9 mouse cellular contexts compared by ENCODE assay signal in the genomic region with DNA sequence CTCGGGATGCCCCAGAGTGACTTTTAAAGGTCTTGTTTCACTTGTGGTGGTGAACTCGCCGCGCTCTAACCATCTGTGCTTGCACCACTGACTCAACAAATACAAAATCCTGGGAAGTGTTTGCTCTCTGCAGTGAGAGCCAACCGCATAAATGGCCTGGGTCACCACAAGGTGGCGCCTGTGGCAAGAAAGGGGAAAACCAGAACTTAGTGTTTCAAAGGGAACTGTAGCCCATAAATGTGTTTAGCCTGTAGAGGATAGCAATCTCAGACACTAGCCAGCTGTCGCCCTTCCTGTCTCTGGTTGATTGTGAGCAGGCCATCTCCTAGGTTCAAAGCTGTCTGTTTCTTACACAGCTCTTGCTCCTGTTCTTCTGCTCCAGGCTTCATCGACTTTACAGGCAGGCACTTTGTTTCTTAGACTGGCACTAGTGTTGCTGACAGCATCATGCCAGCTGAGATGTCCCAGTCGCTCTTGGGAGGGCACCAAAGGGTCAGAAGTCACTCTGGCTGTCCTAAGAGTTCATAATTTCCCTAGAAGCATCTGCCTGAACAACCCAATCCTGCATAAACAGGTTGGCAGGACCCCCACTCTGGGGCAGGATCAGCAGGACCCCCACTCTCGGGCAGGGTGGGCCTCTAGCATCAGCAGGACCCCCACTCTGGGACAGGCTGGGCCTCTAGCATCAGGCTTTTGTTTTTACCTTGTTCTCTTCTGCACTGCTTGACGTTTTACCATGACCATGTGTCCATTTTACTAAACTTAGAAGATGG. TPM values are rescaled to one million over a fixed set of nuclear protein-coding genes. Genes with fewer than 3 reads are reported as not detected.
DNase-seq lines count a peak whose midpoint lies in the region; ATAC-seq and TF ChIP-seq lines count a peak whose summit lies in the region.
"Had no signal": no experiment of that assay in that cellular context is flagged by ENCODE, and none has a peak within 500 bp of the region (broad histone marks: within the 10 kb centered on the region; RNA-seq: fewer than 3 reads in every experiment).

No protein-coding gene starts in this region.

- peak overlapping the region; percentile 56; the same call in 1 of the 2 replicates for H3K27ac ChIP-seq in left cerebral cortex, adult 2 months

- no peak overlapping the region for H3K4me3 ChIP-seq in left cerebral cortex, adult 2 months
- H3K4me3 ChIP-seq: megakaryocyte, embryonic 14.5 days had no signal

- peak; percentile 77 for DNase-seq in R1 (ENCODE audit: low read depth, low spot score)
- peak; percentile 73 to 79 for DNase-seq in cerebellum, postnatal 4 days (ENCODE audit: low spot score in 2 of 2)
- peak; percentile 86 for DNase-seq in gastrocnemius, postnatal 10 days
- peak; percentile 77 for DNase-seq in induced T-regulatory cell, adult 2 months (ENCODE audit: low read depth)
- DNase-seq in left cerebral cortex, adult 2 months (ENCODE audit: extremely low spot score in 1 of 2, low spot score in 2 of 2), result peak; percentile 74 to 84
- peak; percentile 81 for DNase-seq in right cerebral cortex, postnatal 14 days
- DNase-seq in urinary bladder, postnatal 14 days (ENCODE audit: low spot score), result peak; percentile 87

- TF ChIP-seq CTCF in left cerebral cortex, adult 2 months (IDR thresholded peaks at IDR 0.05), result peak; percentile 94

- intact Hi-C loops in left cerebral cortex, adult 2 months (cut with DNase I), result loop anchor here (1.0 to 5.0 kb wide), 3 partner anchors 42 to 858 kb away; partner anchors contain the start of genes Napepld and Pmpcb

- ATAC-seq in megakaryocyte-erythroid progenitor cell, adult 5-6 weeks (replicated peaks; ENCODE audit: low FRiP score, low TSS enrichment, poor library complexity, severe bottlenecking), result peak; percentile 91

RNA-seq across cellular contexts. Expression of gene Armc10, which starts 13.2 kb away (rescaled TPM):
- 10 to 100 TPM in 1 of 2 experiments, 1 to 10 TPM in 1; 7.1 to 10.8 TPM for total RNA-seq in gastrocnemius, postnatal 10 days (2021)
- 10 to 100 TPM; 19.2 to 20.9 TPM for total RNA-seq in left cerebral cortex, adult 2 months (2021)
- 22.5 and 43.9 TPM in 2 replicates for total RNA-seq in megakaryocyte-erythroid progenitor cell, adult 5-6 weeks (2014; fragmentation: Nextera tagmentation)
- 49.9 and 69.3 TPM in 2 replicates for total RNA-seq in megakaryocyte-erythroid progenitor cell, adult 5-6 weeks (2017)

RNA-seq across cellular contexts. Expression of gene Fbxl13, which starts 13.4 kb away (rescaled TPM):
- under 1 TPM; 0.19 to 0.36 TPM for total RNA-seq in gastrocnemius, postnatal 10 days (2021)
- total RNA-seq in left cerebral cortex, adult 2 months (2021), result under 1 TPM; 0.18 to 0.19 TPM
- total RNA-seq in megakaryocyte-erythroid progenitor cell, adult 5-6 weeks (2014; fragmentation: Nextera tagmentation), result 1.8 and 7.1 TPM in 2 replicates
- 2.3 and 3.3 TPM in 2 replicates for total RNA-seq in megakaryocyte-erythroid progenitor cell, adult 5-6 weeks (2017)

RNA-seq across cellular contexts. Expression of gene Napepld, which starts 42.4 kb away (rescaled TPM):
- total RNA-seq in gastrocnemius, postnatal 10 days (2021), result 1 to 10 TPM; 6.3 to 6.5 TPM
- 10 to 100 TPM; 13.5 to 15.5 TPM for total RNA-seq in left cerebral cortex, adult 2 months (2021)
- total RNA-seq in megakaryocyte-erythroid progenitor cell, adult 5-6 weeks (2014; fragmentation: Nextera tagmentation), result 2.3 and 3.7 TPM in 2 replicates
- total RNA-seq in megakaryocyte-erythroid progenitor cell, adult 5-6 weeks (2017), result 1.4 and 3.0 TPM in 2 replicates
